Mouse (Mus musculus): ENCODE measurements around the gene Fam71b. TPM values are rescaled to one million over a fixed set of nuclear protein-coding genes. Genes with fewer than 3 reads are reported as not detected.
A peak's percentile ranks its signal among the peaks of the same experiment; 100 is the strongest.

Gene Fam71b
- total RNA-seq (2012; rRNA removed): not detected in 2 replicates

DNA sequence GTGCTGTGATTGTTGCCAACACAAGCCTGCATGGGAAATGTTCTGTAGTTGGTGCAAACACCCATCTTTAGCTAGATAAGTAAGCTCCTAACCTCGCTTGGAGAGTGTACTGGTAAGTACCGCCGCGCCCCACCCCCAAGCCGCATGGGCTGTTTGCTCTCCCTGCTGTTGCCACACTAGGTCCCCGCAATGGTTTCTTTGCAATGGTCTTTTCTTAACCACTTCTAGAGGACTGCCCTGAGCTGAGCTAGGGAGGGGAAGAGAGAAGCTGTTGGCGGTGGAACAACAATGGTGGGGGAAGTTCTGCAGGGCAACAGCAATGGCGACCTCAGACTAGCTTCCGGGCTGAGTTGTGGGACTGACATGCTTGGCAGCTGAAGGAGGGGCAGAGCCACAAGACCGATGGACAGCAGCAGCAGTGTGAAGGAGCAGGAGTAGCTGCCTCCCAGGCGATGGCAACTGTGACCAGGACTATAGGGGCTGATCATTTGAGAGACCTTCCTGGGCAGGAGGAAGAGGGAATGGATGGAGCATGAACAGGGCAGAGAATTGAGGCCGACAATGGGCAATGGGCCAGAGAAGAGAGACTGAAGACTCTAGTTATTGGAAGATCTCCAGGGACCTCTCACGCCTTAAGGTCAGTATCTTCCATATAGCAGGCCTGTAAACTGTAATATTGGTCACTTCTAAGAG lies at the start of gene Fam71b:
Gene Fam71b (plus strand): TSS at position 393 of the 693 bp plus-strand sequence.
- TF ChIP-seq CHD2 (IDR thresholded peaks at IDR 0.05; ENCODE audit: low read depth, low read length) (no peak), ZNF384 (IDR thresholded peaks at IDR 0.05; ENCODE audit: low read depth, low read length) (no peak), HCFC1 (IDR thresholded peaks at IDR 0.05; ENCODE audit: borderline replicate concordance, insufficient read depth, low read length) (no peak), MAFK (IDR thresholded peaks at IDR 0.05; ENCODE audit: insufficient read depth, low read depth, low read length) (no peak), ZC3H11A (IDR thresholded peaks at IDR 0.05; ENCODE audit: borderline replicate concordance, low read depth, low read length) (no peak)
- H3K36me3 ChIP-seq (ENCODE audit: control insufficient read depth, insufficient read depth, low read length, poor library complexity, severe bottlenecking): no peaks in the 10 kb centered on the region
- DNase-seq (ENCODE audit: low read depth, low spot score): no peak
- no peak within 1 kb of the TSS for H3K27ac ChIP-seq (ENCODE audit: insufficient read depth, low read depth, low read length, poor library complexity, severe bottlenecking)
- in situ Hi-C loops (cut with MboI; ENCODE audit: low sequenced_read_pairs in 2 of 2, unreplicated experiment in 2 of 2): no loop called here
- H3K9me3 ChIP-seq (ENCODE audit: control insufficient read depth, insufficient read depth, low read depth, low read length): no peaks in the 10 kb centered on the region
- H3K9ac ChIP-seq (ENCODE audit: insufficient read depth, low read depth, low read length, poor library complexity, severe bottlenecking): no peak within 1 kb of the TSS
- peaks cover 0 to 3% of the 10 kb centered on the region in 2 experiments; a peak in 1 of 4 replicates for H3K4me1 ChIP-seq (ENCODE audit: control insufficient read depth in 2 of 2, insufficient read depth in 2 of 2, low read length in 2 of 2, poor library complexity in 1 of 2)
- 0 out of 4 replicates have a peak within 1 kb of the TSS, but pooled peaks of 1 of the 2 experiments have one; percentile 11 for H3K4me3 ChIP-seq (ENCODE audit: insufficient read depth in 1 of 2, low read depth in 1 of 2, low read length in 2 of 2, poor library complexity in 1 of 2, severe bottlenecking in 1 of 2)

DNA sequence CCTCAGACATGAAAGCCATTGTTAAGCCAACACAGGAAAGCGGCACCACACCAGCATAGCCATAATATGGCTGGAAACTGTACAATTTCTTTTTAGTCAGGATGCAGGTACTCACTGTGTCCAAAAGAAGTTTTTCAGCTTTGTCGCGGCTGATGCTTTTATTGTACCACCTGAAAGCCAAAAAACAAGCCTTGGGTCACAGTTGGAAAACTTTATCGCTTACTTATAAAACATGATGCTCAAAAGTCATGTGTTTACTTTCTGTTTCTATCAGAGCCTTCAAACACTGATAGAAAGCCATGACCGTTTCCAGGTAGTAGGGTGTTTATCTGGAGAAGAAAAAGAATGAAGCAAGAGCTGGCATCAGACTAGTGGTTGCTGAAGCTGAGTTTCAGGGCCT lies 48.6 kb upstream of the Fam71b start:
- H3K27ac ChIP-seq (ENCODE audit: insufficient read depth, low read depth, low read length, poor library complexity, severe bottlenecking): no peak overlapping the region
- in situ Hi-C loops (cut with MboI; ENCODE audit: low sequenced_read_pairs in 2 of 2, unreplicated experiment in 2 of 2): no loop called here
- H3K4me3 ChIP-seq (ENCODE audit: insufficient read depth in 1 of 2, low read depth in 1 of 2, low read length in 2 of 2, poor library complexity in 1 of 2, severe bottlenecking in 1 of 2): no peak overlapping the region
- no peaks in the 10 kb centered on the region for H3K4me1 ChIP-seq (ENCODE audit: control insufficient read depth in 2 of 2, insufficient read depth in 2 of 2, low read length in 2 of 2, poor library complexity in 1 of 2)
- no peaks in the 10 kb centered on the region for H3K9me3 ChIP-seq (ENCODE audit: control insufficient read depth, insufficient read depth, low read depth, low read length)
- no peak for TF ChIP-seq CHD2 (IDR thresholded peaks at IDR 0.05; ENCODE audit: low read depth, low read length)
- no peak for TF ChIP-seq HCFC1 (IDR thresholded peaks at IDR 0.05; ENCODE audit: borderline replicate concordance, insufficient read depth, low read length)
- no peak for TF ChIP-seq ZNF384 (IDR thresholded peaks at IDR 0.05; ENCODE audit: low read depth, low read length)
- no peak for TF ChIP-seq MAFK (IDR thresholded peaks at IDR 0.05; ENCODE audit: insufficient read depth, low read depth, low read length)
- no peak for TF ChIP-seq ZC3H11A (IDR thresholded peaks at IDR 0.05; ENCODE audit: borderline replicate concordance, low read depth, low read length)
- no peak for DNase-seq (ENCODE audit: low read depth, low spot score)
- H3K36me3 ChIP-seq (ENCODE audit: control insufficient read depth, insufficient read depth, low read length, poor library complexity, severe bottlenecking): no peaks in the 10 kb centered on the region
- H3K9ac ChIP-seq (ENCODE audit: insufficient read depth, low read depth, low read length, poor library complexity, severe bottlenecking): no peak overlapping the region

DNA sequence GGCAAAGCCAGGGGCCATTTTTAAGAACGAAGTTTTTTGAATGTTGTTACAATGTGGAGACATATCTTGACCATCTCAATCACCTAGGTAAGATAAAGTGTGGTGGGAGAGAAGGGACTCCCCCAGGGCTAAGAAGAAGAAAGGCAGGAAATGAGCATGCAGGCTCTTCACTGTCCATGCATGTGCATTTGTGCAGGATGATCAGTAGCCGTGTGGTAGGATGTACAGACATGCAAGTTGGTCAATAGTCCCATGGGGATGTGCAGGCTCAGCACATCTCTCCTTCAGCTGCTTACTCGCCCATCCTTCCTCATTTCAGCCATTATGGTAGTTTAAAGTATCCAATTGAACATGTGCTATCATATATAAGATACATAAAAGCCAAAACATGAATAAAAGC lies 47.9 kb upstream of the Fam71b start:
- Histone ChIP-seq H3K27ac (ENCODE audit: insufficient read depth, low read depth, low read length, poor library complexity, severe bottlenecking) (no peak overlapping the region), H3K9ac (ENCODE audit: insufficient read depth, low read depth, low read length, poor library complexity, severe bottlenecking) (no peak overlapping the region), H3K36me3 (ENCODE audit: control insufficient read depth, insufficient read depth, low read length, poor library complexity, severe bottlenecking) (no peaks in the 10 kb centered on the region), H3K9me3 (ENCODE audit: control insufficient read depth, insufficient read depth, low read depth, low read length) (no peaks in the 10 kb centered on the region), H3K4me3 (ENCODE audit: insufficient read depth in 1 of 2, low read depth in 1 of 2, low read length in 2 of 2, poor library complexity in 1 of 2, severe bottlenecking in 1 of 2) (no peak overlapping the region), H3K4me1 (ENCODE audit: control insufficient read depth in 2 of 2, insufficient read depth in 2 of 2, low read length in 2 of 2, poor library complexity in 1 of 2) (no peaks in the 10 kb centered on the region)
- no peak for TF ChIP-seq HCFC1 (IDR thresholded peaks at IDR 0.05; ENCODE audit: borderline replicate concordance, insufficient read depth, low read length)
- in situ Hi-C loops (cut with MboI; ENCODE audit: low sequenced_read_pairs in 2 of 2, unreplicated experiment in 2 of 2): no loop called here
- no peak for DNase-seq (ENCODE audit: low read depth, low spot score)

DNA sequence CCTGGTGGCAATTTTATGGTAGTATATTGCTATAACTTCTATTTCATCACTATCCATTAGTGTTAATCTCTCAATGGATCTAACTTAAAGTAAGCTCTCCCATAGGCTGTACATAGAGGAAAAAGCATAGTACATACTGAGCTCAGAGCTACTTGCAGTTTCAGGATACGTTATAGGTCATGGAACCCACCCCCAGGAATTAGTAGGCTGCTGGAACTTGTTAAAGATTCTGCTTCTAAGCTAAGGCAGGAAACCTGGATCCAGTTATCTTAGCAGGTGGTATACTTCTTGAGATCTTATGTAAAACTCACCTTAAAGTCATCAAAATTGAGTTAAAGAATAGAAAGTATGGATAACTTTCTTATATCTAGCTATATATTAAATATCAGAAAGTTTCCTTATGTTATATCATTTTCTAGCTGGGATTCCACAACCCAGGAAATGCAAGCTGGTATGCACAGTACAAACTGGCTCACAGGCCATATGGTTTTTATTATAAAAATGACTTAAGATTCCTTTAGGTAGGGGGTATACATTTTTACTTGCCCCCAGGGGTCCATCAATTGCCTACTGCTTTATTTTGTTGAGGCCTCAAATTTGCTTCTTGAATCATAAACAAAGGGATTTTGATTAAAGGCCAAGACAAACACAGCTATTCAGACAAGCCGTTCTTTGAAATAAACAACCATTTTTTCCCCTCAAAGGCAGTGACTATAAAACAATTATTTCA lies 46.5 kb upstream of the Fam71b start:
- Histone ChIP-seq H3K9me3 (ENCODE audit: control insufficient read depth, insufficient read depth, low read depth, low read length) (no peaks in the 10 kb centered on the region), H3K4me1 (ENCODE audit: control insufficient read depth in 2 of 2, insufficient read depth in 2 of 2, low read length in 2 of 2, poor library complexity in 1 of 2) (no peaks in the 10 kb centered on the region), H3K4me3 (ENCODE audit: insufficient read depth in 1 of 2, low read depth in 1 of 2, low read length in 2 of 2, poor library complexity in 1 of 2, severe bottlenecking in 1 of 2) (no peak overlapping the region), H3K9ac (ENCODE audit: insufficient read depth, low read depth, low read length, poor library complexity, severe bottlenecking) (no peak overlapping the region), H3K36me3 (ENCODE audit: control insufficient read depth, insufficient read depth, low read length, poor library complexity, severe bottlenecking) (no peaks in the 10 kb centered on the region), H3K27ac (ENCODE audit: insufficient read depth, low read depth, low read length, poor library complexity, severe bottlenecking) (no peak overlapping the region)
- DNase-seq (ENCODE audit: low read depth, low spot score): no peak
- in situ Hi-C loops (cut with MboI; ENCODE audit: low sequenced_read_pairs in 2 of 2, unreplicated experiment in 2 of 2): no loop called here
- TF ChIP-seq CHD2 (IDR thresholded peaks at IDR 0.05; ENCODE audit: low read depth, low read length): no peak
- no peak for TF ChIP-seq MAFK (IDR thresholded peaks at IDR 0.05; ENCODE audit: insufficient read depth, low read depth, low read length)
- no peak for TF ChIP-seq ZC3H11A (IDR thresholded peaks at IDR 0.05; ENCODE audit: borderline replicate concordance, low read depth, low read length)
- no peak for TF ChIP-seq ZNF384 (IDR thresholded peaks at IDR 0.05; ENCODE audit: low read depth, low read length)
- no peak for TF ChIP-seq HCFC1 (IDR thresholded peaks at IDR 0.05; ENCODE audit: borderline replicate concordance, insufficient read depth, low read length)
